ENCODE assay signal across 13 mouse cellular contexts in the genomic region with DNA sequence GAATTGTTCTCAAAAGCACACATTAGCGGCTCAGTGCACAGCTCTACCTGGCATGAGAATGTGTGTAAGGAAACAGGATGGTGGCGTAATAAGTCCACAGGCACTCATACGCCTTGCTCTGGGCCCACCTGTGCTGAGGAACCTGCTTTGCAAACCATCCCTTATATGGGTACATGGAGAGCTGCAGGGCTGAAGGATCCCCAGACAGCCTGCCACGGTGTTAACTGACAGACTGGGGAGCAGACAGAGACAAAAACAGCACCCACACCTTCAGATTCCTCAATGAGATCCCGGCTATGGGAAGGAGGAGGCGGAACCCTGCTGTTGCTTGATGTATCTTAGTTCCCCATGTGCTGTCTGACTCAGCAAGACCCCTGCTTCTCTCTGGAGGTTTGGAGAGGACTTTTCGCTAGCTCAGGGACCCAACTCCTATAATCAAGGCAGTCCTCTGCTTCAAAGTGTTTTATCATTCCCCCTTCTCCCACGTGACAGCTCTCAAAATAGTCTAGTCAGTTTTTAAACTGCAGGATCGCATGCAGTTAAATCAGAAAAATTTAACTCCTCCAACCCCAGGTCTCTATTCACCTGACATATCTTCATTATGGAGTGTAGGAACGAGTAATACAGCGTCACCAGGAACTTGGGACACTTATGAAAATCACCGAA. TPM values are rescaled to one million over a fixed set of nuclear protein-coding genes. Genes with fewer than 3 reads are reported as not detected.
DNase-seq lines count a peak whose midpoint lies in the region; ATAC-seq lines count a peak whose summit lies in the region.
"Had no signal": no experiment of that assay in that cellular context is flagged by ENCODE, and none has a peak within 500 bp of the region (broad histone marks: within the 10 kb centered on the region; RNA-seq: fewer than 3 reads in every experiment).

No protein-coding gene starts in this region.

- no peaks in the 10 kb centered on the region for H3K36me3 ChIP-seq in hindbrain, embryonic 10.5 days
- no peaks in the 10 kb centered on the region for H3K36me3 ChIP-seq in hindbrain, embryonic 13.5 days
- H3K36me3 ChIP-seq in kidney, embryonic 16.5 days (ENCODE audit: insufficient read depth, low read length), result no peaks in the 10 kb centered on the region; the same call in 1 of the 2 replicates
- no peaks in the 10 kb centered on the region for H3K36me3 ChIP-seq in hindbrain, embryonic 16.5 days (ENCODE audit: control insufficient read depth, insufficient read depth, low read length)
- H3K36me3 ChIP-seq: midbrain, embryonic 15.5 days had no signal

- H3K4me1 ChIP-seq in hindbrain, embryonic 10.5 days (replicated peaks), result peaks cover 17% of the 10 kb centered on the region
- H3K4me1 ChIP-seq in hindbrain, embryonic 13.5 days (replicated peaks), result no peaks in the 10 kb centered on the region; the same call in 1 of the 2 replicates
- H3K4me1 ChIP-seq in kidney, embryonic 16.5 days (ENCODE audit: insufficient read depth, low read length), result no peaks in the 10 kb centered on the region
- H3K4me1 ChIP-seq in hindbrain, embryonic 16.5 days (ENCODE audit: control insufficient read depth, insufficient read depth, low read depth, low read length), result no peaks in the 10 kb centered on the region

- no peaks in the 10 kb centered on the region for H3K9me3 ChIP-seq in hindbrain, embryonic 10.5 days
- no peaks in the 10 kb centered on the region for H3K9me3 ChIP-seq in hindbrain, embryonic 13.5 days
- H3K9me3 ChIP-seq in kidney, embryonic 16.5 days (ENCODE audit: low read length), result no peaks in the 10 kb centered on the region
- no peaks in the 10 kb centered on the region for H3K9me3 ChIP-seq in hindbrain, embryonic 16.5 days (ENCODE audit: control insufficient read depth, low read length)
- H3K9me3 ChIP-seq: midbrain, embryonic 15.5 days had no signal

- no peaks in the 10 kb centered on the region for H3K27me3 ChIP-seq in hindbrain, embryonic 10.5 days (ENCODE audit: insufficient read depth, poor library complexity, severe bottlenecking)
- no peaks in the 10 kb centered on the region for H3K27me3 ChIP-seq in hindbrain, embryonic 13.5 days
- no peaks in the 10 kb centered on the region for H3K27me3 ChIP-seq in kidney, embryonic 16.5 days (ENCODE audit: insufficient read depth, low read length)
- H3K27me3 ChIP-seq in hindbrain, embryonic 16.5 days (replicated peaks; ENCODE audit: control insufficient read depth, insufficient read depth, low read length), result no peaks in the 10 kb centered on the region
- H3K27me3 ChIP-seq: midbrain, embryonic 15.5 days had no signal

- 80% methylated on average over 12 of the region's 12 CpGs for WGBS in hindbrain, embryonic 10.5 days
- WGBS in hindbrain, embryonic 13.5 days, result 74% methylated on average over 12 of the region's 12 CpGs
- 68% methylated on average over 12 of the region's 12 CpGs for WGBS in kidney, embryonic 16.5 days
- WGBS in hindbrain, embryonic 16.5 days, result 78% methylated on average over 12 of the region's 12 CpGs

- H3K4me3 ChIP-seq in hindbrain, embryonic 10.5 days, result no peak overlapping the region
- no peak overlapping the region for H3K4me3 ChIP-seq in hindbrain, embryonic 13.5 days
- no peak overlapping the region for H3K4me3 ChIP-seq in kidney, embryonic 16.5 days (ENCODE audit: low read length)
- H3K4me3 ChIP-seq in hindbrain, embryonic 16.5 days (ENCODE audit: low read length), result no peak overlapping the region
- H3K4me3 ChIP-seq: midbrain, embryonic 15.5 days had no signal

- H3K9ac ChIP-seq in hindbrain, embryonic 13.5 days, result no peak overlapping the region
- no peak overlapping the region for H3K9ac ChIP-seq in kidney, embryonic 16.5 days (replicated peaks; ENCODE audit: low read length)
- no peak overlapping the region for H3K9ac ChIP-seq in hindbrain, embryonic 16.5 days (ENCODE audit: low read depth, low read length)
- H3K9ac ChIP-seq: midbrain, embryonic 15.5 days had no signal

- H3K4me2 ChIP-seq in hindbrain, embryonic 13.5 days, result no peak overlapping the region
- no peak overlapping the region for H3K4me2 ChIP-seq in kidney, embryonic 16.5 days (replicated peaks; ENCODE audit: low read depth, low read length)
- no peak overlapping the region for H3K4me2 ChIP-seq in hindbrain, embryonic 16.5 days (ENCODE audit: low read length)
- H3K4me2 ChIP-seq: liver, embryonic 11.5 days; midbrain, embryonic 15.5 days had no signal

- ATAC-seq in hindbrain, embryonic 13.5 days (ENCODE audit: low FRiP score), result no peak
- ATAC-seq in kidney, embryonic 16.5 days (ENCODE audit: low FRiP score, low TSS enrichment), result no peak
- no peak for ATAC-seq in hindbrain, embryonic 16.5 days
- ATAC-seq: midbrain, embryonic 15.5 days had no signal

- 0 out of 2 replicates have a peak overlapping the region, but pooled peaks have one; percentile 8 for H3K27ac ChIP-seq in hindbrain, embryonic 10.5 days
- no peak overlapping the region for H3K27ac ChIP-seq in hindbrain, embryonic 13.5 days
- no peak overlapping the region for H3K27ac ChIP-seq in kidney, embryonic 16.5 days (ENCODE audit: low read length)
- no peak overlapping the region for H3K27ac ChIP-seq in hindbrain, embryonic 16.5 days (ENCODE audit: low read depth, low read length)
- H3K27ac ChIP-seq: kidney, postnatal 0 days; midbrain, embryonic 15.5 days had no signal

- no peak for DNase-seq in hindbrain, embryonic 10.5 days (ENCODE audit: low spot score)
- peak; percentile 74 to 84 for DNase-seq in frontal cortex, postnatal 36 days (ENCODE audit: low spot score in 2 of 2)
- DNase-seq in layer of hippocampus, postnatal 36 days, result peak; percentile 50 to 66
- peak; percentile 72 to 78 for DNase-seq in right cerebral cortex, adult 2 months (ENCODE audit: low spot score in 2 of 2)
- DNase-seq in kidney, adult 18-20 months, result no peak
- DNase-seq: adrenal gland, postnatal 14 days; cerebellum, adult 2 months had no signal

RNA-seq across cellular contexts. Expression of a gene that starts 50.9 kb away (rescaled TPM):
- polyA plus RNA-seq in hindbrain, embryonic 10.5 days (2016; fragmentation: Nextera tagmentation; extraction: Ambion mirVana), result 41.7 and 47.0 TPM in 2 replicates
- polyA plus RNA-seq in hindbrain, embryonic 13.5 days (2015; fragmentation: Nextera tagmentation; extraction: Ambion mirVana), result 69.8 and 71.0 TPM in 2 replicates
- 10 to 100 TPM; 10.0 to 10.3 TPM for total RNA-seq in layer of hippocampus, postnatal 36 days (2021)
- 55.3 and 58.0 TPM in 2 replicates for polyA plus RNA-seq in kidney, embryonic 16.5 days (2015; fragmentation: Nextera tagmentation; extraction: Ambion mirVana)
- polyA plus RNA-seq in hindbrain, embryonic 16.5 days (2015; fragmentation: Nextera tagmentation; extraction: Ambion mirVana), result 79.7 and 81.7 TPM in 2 replicates

Comparison
In these comparisons a context has a peak if more than half of its experiments do, and no peak if none do; other contexts are left out.
1. DNase-seq: peak in frontal cortex, postnatal 36 days (2 of 2), layer of hippocampus, postnatal 36 days (2 of 2) and right cerebral cortex, adult 2 months (2 of 2); none in hindbrain, embryonic 10.5 days (single experiment) and kidney, adult 18-20 months (single experiment).